Mouse (Mus musculus): ENCODE data around the gene Usp43. TPM values are rescaled to one million over a fixed set of nuclear protein-coding genes. Genes with fewer than 3 reads are reported as not detected.
A peak's percentile ranks its signal among the peaks of the same experiment; 100 is the strongest.

Gene Usp43
- polyA plus RNA-seq, 1 experiment: not detected

DNA sequence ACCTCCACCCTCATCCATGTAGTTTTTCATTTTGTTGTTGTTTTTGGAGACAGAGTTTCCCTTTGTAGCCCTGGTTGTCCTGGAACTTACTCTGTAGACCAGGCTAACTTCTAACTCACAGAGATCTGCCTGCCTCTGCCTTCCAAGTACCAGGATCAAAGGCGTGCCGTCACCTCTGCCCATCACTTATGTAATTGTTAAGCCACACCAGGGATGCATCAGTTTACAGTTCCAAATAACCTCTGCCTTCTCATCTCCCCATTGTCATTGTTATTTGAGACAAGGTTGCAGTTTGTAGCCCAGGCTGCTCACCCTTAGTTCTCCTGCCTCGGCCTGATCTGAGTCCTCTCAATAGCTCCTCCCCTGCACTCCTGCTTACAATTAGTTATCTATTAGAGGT is 10.2 kb upstream of the Usp43 start:
- no peak for TF ChIP-seq CTCF (IDR thresholded peaks at IDR 0.05; ENCODE audit: low read depth, low read length)
- TF ChIP-seq POLR2A (IDR thresholded peaks at IDR 0.05; ENCODE audit: borderline replicate concordance, low read depth, low read length): no peak
- no peak overlapping the region for H3K27ac ChIP-seq (ENCODE audit: insufficient read depth, low read depth, low read length)
- no peak overlapping the region for H3K4me3 ChIP-seq (ENCODE audit: insufficient read depth, low read length)
- no peaks in the 10 kb centered on the region for H3K4me1 ChIP-seq (ENCODE audit: control insufficient read depth, insufficient read depth, low read length)

DNA sequence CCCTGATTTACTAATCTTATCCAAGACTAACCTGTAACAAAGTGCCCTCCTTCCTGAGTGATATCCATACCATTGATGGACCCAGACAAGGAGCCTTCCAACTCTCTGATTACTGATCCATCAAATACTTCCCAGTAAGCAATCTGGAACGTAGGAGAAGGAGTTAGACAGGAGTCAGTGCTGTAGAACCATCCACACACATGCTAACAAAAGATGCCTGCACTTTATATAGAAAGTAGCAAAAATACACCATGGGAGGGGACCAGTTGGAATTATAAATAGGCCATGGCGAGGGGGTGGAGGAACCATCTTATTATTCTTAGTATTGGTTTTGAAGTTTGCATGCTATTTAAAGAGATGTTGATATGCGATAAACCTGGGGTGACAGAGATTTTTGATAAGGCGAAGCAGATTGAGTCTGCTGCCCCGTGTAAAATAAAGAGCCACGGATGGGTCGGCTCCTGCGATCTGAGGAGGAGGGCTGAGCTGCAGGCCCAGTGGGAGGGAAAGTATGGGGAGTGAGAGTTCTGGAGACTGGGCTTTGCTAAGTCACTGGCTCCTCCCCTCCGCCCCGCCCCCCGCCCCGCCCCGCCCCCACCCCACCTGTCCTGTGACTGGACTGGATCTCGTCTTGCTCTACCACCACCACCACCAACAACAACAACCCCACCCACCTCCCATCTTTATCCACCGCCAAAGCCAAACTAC is 4.5 kb upstream of the Usp43 start:
- Histone ChIP-seq H3K4me3 (ENCODE audit: insufficient read depth, low read length) (no peak overlapping the region), H3K4me1 (ENCODE audit: control insufficient read depth, insufficient read depth, low read length) (no peaks in the 10 kb centered on the region), H3K27ac (ENCODE audit: insufficient read depth, low read depth, low read length) (no peak overlapping the region)
- TF ChIP-seq POLR2A (IDR thresholded peaks at IDR 0.05; ENCODE audit: borderline replicate concordance, low read depth, low read length): no peak
- TF ChIP-seq CTCF (IDR thresholded peaks at IDR 0.05; ENCODE audit: low read depth, low read length): no peak

DNA sequence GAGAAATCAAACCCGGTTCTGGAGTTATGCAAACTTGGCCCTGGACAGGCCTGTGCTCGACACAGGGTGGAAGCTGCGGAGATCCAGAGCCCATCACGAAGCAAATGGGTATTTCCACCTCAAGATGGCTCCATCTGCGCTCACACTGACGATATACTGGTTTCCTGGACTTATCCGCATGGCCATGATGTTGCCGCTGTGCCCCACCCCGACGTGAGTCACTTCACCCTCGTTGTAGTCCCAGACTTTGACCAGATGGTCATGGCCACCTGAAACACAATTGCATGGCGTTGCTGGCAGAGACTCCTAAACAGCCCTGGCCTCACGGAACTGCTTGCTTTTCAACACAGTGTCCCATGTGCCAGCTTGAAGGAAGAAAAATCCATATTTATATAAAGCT is 3.0 kb upstream of the Usp43 start:
- no peaks in the 10 kb centered on the region for H3K4me1 ChIP-seq (ENCODE audit: control insufficient read depth, insufficient read depth, low read length)
- no peak overlapping the region for H3K4me3 ChIP-seq (ENCODE audit: insufficient read depth, low read length)
- no peak overlapping the region for H3K27ac ChIP-seq (ENCODE audit: insufficient read depth, low read depth, low read length)
- TF ChIP-seq CTCF (IDR thresholded peaks at IDR 0.05; ENCODE audit: low read depth, low read length): no peak
- TF ChIP-seq POLR2A (IDR thresholded peaks at IDR 0.05; ENCODE audit: borderline replicate concordance, low read depth, low read length): no peak

DNA sequence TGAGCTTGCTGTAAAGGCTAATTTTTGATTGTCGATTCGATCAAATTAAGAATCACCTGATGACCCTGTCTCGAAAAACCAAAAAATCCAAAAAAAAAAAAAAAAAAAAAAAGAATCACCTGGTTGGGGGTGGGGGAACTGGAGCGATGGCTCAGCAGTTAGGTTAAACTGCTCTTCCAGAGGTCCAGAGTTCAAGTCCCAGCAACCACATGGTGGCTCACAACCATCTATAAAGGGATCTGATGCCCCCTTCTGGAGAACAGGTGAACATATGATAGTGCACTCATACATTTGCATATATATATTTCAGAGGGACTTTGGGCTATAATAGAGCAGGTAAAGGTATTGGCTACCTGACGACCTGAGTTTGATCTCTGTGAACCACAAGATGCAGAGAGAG is 1.8 kb upstream of the Usp43 start:
- no peaks in the 10 kb centered on the region for H3K4me1 ChIP-seq (ENCODE audit: control insufficient read depth, insufficient read depth, low read length)
- H3K4me3 ChIP-seq (ENCODE audit: insufficient read depth, low read length): no peak overlapping the region
- no peak overlapping the region for H3K27ac ChIP-seq (ENCODE audit: insufficient read depth, low read depth, low read length)
- TF ChIP-seq POLR2A (IDR thresholded peaks at IDR 0.05; ENCODE audit: borderline replicate concordance, low read depth, low read length): no peak
- TF ChIP-seq CTCF (IDR thresholded peaks at IDR 0.05; ENCODE audit: low read depth, low read length): no peak

DNA sequence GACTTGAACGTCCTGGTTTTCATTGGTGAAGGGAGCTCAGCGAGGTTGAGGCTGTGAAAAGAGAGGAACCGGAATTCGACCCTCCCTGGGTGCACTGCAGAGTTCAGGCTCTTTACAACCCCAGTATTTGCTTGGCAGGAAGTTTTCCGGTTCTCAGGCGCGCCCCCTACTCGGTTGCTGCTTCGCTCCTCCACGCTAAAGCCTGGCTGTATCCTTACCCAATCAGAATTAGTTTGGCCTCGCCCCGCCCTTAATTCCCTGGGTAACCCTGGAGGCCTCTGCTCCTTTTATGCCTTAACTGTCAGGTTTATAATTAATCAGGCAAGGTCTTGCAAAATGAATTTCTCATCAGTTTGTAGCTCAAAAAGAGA is 787 bp upstream of the Usp43 start:
- H3K27ac ChIP-seq (ENCODE audit: insufficient read depth, low read depth, low read length): no peak overlapping the region
- TF ChIP-seq CTCF (IDR thresholded peaks at IDR 0.05; ENCODE audit: low read depth, low read length) (no peak), POLR2A (IDR thresholded peaks at IDR 0.05; ENCODE audit: borderline replicate concordance, low read depth, low read length) (no peak)
- H3K4me3 ChIP-seq (ENCODE audit: insufficient read depth, low read length): peak overlapping the region; percentile 59
- H3K4me1 ChIP-seq (ENCODE audit: control insufficient read depth, insufficient read depth, low read length): no peaks in the 10 kb centered on the region

DNA sequence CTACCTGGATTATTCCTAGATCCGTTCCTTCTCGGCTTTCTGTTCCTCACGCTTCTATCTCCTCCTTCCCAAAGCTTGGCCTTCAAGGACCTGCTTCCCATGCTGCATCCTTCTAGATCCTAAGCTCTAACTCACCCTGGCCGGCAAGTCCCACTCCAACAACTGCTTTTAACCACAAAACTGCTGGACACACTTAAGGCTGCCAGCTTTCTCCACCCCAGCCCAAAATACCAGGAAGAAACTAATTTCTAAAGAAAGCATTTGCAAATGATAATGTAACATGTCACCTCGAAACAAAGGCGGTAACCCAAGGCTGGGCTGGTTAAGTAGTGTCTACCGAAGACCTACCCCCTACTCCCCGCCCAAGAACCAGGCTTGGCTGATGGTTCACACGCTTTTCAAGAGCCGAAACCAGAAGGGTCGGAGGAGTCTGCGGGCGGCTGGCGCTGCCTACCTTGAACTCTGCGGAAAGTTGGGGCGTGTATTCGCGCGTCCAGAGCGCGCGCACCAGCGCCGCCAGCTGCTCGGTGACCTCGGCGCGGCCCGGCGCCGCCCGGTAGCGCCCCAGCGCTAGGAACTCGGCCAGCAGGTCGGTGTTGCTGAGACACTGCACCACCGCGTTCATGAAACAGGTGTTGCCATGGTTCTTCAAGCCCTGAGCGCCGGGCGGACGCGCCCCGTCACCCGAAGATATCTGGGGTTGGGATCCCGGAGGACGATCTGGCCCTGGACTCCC is 694 bp downstream of the Usp43 start:
- Histone ChIP-seq H3K27ac (ENCODE audit: insufficient read depth, low read depth, low read length) (no peak overlapping the region), H3K4me3 (ENCODE audit: insufficient read depth, low read length) (peak overlapping the region; percentile 59), H3K4me1 (ENCODE audit: control insufficient read depth, insufficient read depth, low read length) (no peaks in the 10 kb centered on the region)
- no peak for TF ChIP-seq POLR2A (IDR thresholded peaks at IDR 0.05; ENCODE audit: borderline replicate concordance, low read depth, low read length)
- no peak for TF ChIP-seq CTCF (IDR thresholded peaks at IDR 0.05; ENCODE audit: low read depth, low read length)

DNA sequence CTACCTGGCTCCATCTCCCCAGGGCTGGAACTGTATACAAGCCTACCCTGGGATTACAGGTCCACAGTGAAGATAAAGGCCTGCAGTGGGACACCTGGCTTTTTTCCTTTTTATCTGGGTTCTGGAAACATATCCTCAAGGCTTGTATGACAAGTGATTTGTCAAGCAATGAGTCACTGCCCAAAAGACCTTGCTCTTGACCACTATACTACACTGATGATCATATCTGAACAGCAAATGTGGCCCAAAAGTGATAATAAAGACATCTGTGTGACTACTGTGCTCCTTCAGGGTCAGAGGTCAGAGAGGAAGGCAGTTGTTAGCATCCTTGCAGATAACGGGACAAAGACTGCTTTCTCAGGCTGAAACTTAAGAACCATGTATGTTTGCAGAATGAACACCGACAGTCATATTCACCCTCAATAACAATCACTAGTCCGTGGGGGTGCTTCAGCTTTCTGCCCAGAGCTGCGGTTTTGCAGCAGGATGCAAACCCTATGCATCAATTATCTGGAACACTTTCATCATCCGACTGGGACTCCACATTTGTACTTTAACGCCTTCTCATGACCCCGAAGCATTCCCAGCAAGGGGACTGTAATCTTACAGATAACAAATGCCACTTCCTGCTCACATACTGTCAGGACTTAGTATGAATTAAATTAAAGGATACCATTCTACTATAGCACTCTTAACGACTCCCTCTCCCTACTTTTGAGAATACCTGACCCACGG is 1.6 kb downstream of the Usp43 start:
- TF ChIP-seq CTCF (IDR thresholded peaks at IDR 0.05; ENCODE audit: low read depth, low read length) (no peak), POLR2A (IDR thresholded peaks at IDR 0.05; ENCODE audit: borderline replicate concordance, low read depth, low read length) (no peak)
- H3K27ac ChIP-seq (ENCODE audit: insufficient read depth, low read depth, low read length): no peak overlapping the region
- H3K4me3 ChIP-seq (ENCODE audit: insufficient read depth, low read length): no peak overlapping the region
- no peaks in the 10 kb centered on the region for H3K4me1 ChIP-seq (ENCODE audit: control insufficient read depth, insufficient read depth, low read length)

DNA sequence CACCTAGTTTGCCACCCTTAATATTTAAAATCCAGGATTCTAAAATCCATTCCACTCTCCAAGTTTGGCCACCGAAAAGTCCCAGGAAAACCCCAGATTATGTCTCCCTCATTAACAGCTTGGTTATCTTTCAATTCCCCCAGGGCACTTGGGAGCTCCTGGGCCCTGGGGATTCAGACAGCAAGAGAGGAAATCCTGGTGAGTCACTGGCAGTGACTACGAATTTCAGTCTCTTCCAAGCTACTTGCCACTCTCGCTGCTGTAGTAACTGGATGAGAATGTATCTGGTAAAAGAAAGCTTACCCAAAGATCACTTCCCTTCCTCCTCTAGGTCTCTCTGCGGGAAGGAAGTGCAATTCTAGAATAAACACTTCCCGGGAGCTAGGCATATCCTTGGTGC is 2.4 kb downstream of the Usp43 start:
- TF ChIP-seq POLR2A (IDR thresholded peaks at IDR 0.05; ENCODE audit: borderline replicate concordance, low read depth, low read length) (no peak), CTCF (IDR thresholded peaks at IDR 0.05; ENCODE audit: low read depth, low read length) (no peak)
- H3K4me3 ChIP-seq (ENCODE audit: insufficient read depth, low read length): no peak overlapping the region
- no peaks in the 10 kb centered on the region for H3K4me1 ChIP-seq (ENCODE audit: control insufficient read depth, insufficient read depth, low read length)
- H3K27ac ChIP-seq (ENCODE audit: insufficient read depth, low read depth, low read length): no peak overlapping the region

DNA sequence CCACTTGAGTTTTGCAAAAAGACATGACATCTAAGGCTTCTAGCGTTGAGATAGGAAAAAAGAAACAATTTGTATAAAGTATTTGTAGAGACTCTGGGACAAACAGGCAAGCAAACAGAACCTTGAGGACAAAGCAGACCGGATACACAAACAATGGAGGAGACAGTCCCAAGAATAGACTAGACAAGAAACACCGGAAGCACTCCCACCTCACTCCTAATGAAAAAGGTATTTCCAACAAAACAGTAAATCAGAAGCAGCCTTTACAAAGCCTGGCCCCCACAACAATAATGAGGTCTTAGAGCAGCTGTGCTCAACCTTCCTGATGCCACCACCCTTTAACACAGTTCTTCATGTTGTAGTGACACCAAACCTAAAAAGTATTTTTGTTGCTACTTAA is 4.8 kb downstream of the Usp43 start:
- Histone ChIP-seq H3K4me1 (ENCODE audit: control insufficient read depth, insufficient read depth, low read length) (no peaks in the 10 kb centered on the region), H3K4me3 (ENCODE audit: insufficient read depth, low read length) (no peak overlapping the region), H3K27ac (ENCODE audit: insufficient read depth, low read depth, low read length) (no peak overlapping the region)
- TF ChIP-seq CTCF (IDR thresholded peaks at IDR 0.05; ENCODE audit: low read depth, low read length): no peak
- no peak for TF ChIP-seq POLR2A (IDR thresholded peaks at IDR 0.05; ENCODE audit: borderline replicate concordance, low read depth, low read length)

DNA sequence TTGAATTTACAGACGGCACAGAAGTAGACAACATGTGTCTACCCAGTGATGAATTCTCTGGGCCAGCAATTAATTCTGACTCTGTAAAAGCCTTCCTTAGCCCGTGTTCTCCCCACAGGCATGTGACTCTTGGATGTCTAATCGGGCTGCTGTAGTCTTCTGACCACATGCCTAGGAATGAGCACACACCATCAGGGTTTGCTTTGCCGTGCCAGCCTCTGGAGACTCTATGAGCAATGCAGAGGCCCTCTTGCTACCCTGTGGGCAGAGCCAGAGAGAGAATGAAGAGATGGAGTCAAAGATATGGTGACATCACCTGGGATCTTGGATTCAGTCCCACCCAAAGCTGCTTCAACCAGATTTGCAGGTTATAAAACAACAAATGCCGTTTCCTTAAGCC is 10.9 kb downstream of the Usp43 start:
- TF ChIP-seq CTCF (IDR thresholded peaks at IDR 0.05; ENCODE audit: low read depth, low read length) (no peak), POLR2A (IDR thresholded peaks at IDR 0.05; ENCODE audit: borderline replicate concordance, low read depth, low read length) (no peak)
- no peak overlapping the region for H3K27ac ChIP-seq (ENCODE audit: insufficient read depth, low read depth, low read length)
- no peak overlapping the region for H3K4me3 ChIP-seq (ENCODE audit: insufficient read depth, low read length)
- no peaks in the 10 kb centered on the region for H3K4me1 ChIP-seq (ENCODE audit: control insufficient read depth, insufficient read depth, low read length)
